Comparison of ENCODE assay signal across 27 mouse cellular contexts in genomic region chr12:112599942-112600611, GRCm38 (mm10). TPM values are rescaled to one million over a fixed set of nuclear protein-coding genes. Genes with fewer than 3 reads are reported as not detected.
DNase-seq lines count a peak whose midpoint lies in the region; ATAC-seq lines count a peak whose summit lies in the region.
"Had no signal": no experiment of that assay in that cellular context is flagged by ENCODE, and none has a peak within 500 bp of the region (broad histone marks: within the 10 kb centered on the region; RNA-seq: fewer than 3 reads in every experiment).

No protein-coding gene starts in this region.

- no peaks in the 10 kb centered on the region for H3K9me3 ChIP-seq in heart, embryonic 10.5 days
- no peaks in the 10 kb centered on the region for H3K9me3 ChIP-seq in megakaryocyte, embryonic 14.5 days
- H3K9me3 ChIP-seq: embryonic facial prominence, embryonic 10.5 days; embryonic facial prominence, embryonic 15.5 days; forebrain, embryonic 15.5 days; heart, embryonic 15.5 days; hindbrain, embryonic 15.5 days; kidney, embryonic 15.5 days; limb, embryonic 13.5 days; liver, embryonic 15.5 days; lung, embryonic 15.5 days had no signal

- no peak overlapping the region for H3K4me3 ChIP-seq in heart, embryonic 10.5 days
- peak overlapping the region; percentile 85 for H3K4me3 ChIP-seq in megakaryocyte, embryonic 14.5 days (replicated peaks)
- H3K4me3 ChIP-seq: embryonic facial prominence, embryonic 10.5 days; embryonic facial prominence, embryonic 15.5 days; forebrain, embryonic 15.5 days; heart, embryonic 15.5 days; hindbrain, embryonic 15.5 days; kidney, embryonic 15.5 days; limb, embryonic 13.5 days; liver, embryonic 15.5 days; lung, embryonic 15.5 days had no signal

- 76% methylated on average over 30 of the region's 30 CpGs for WGBS in heart, embryonic 10.5 days

- ATAC-seq in megakaryocyte, adult 5-6 weeks (ENCODE audit: poor library complexity, severe bottlenecking), result no peak
- ATAC-seq: forebrain, embryonic 15.5 days; inflammation-experienced regulatory T-cells, adult 6 months; Patski had no signal

- peaks cover 4% of the 10 kb centered on the region for H3K27me3 ChIP-seq in heart, embryonic 10.5 days (ENCODE audit: insufficient read depth, poor library complexity, severe bottlenecking)
- H3K27me3 ChIP-seq in megakaryocyte, embryonic 14.5 days (replicated peaks), result no peaks in the 10 kb centered on the region
- H3K27me3 ChIP-seq: embryonic facial prominence, embryonic 15.5 days; forebrain, embryonic 15.5 days; hindbrain, embryonic 15.5 days; kidney, embryonic 15.5 days; limb, embryonic 13.5 days; liver, embryonic 15.5 days; lung, embryonic 15.5 days; Patski had no signal

- DNase-seq in heart, embryonic 10.5 days (ENCODE audit: low spot score), result no peak
- DNase-seq in heart, postnatal 10 days, result no peak
- peak; percentile 60 for DNase-seq in ZHBTc4 (ENCODE audit: low read depth, low spot score)
- DNase-seq in left cerebral cortex, postnatal 36 days (ENCODE audit: low spot score in 2 of 2), result no peak
- no peak for DNase-seq in cerebellum, adult 11 months
- no peak for DNase-seq in thymus, postnatal 0 days (ENCODE audit: low spot score)
- DNase-seq: adrenal gland, postnatal 25 days; cerebellum, adult 2 months; cerebellum, postnatal 14 days; heart, postnatal 36 days; kidney, adult 11 months; kidney, postnatal 25 days; midbrain, embryonic 14.5 days; thymus, postnatal 14 days had no signal

- intact Hi-C loops in heart, postnatal 10 days (cut with DNase I), result no loop called here
- intact Hi-C loops in left cerebral cortex, postnatal 36 days (cut with DNase I), result no loop called here

- H3K36me3 ChIP-seq in heart, embryonic 10.5 days, result peaks cover 44% of the 10 kb centered on the region
- H3K36me3 ChIP-seq in megakaryocyte, embryonic 14.5 days (replicated peaks; ENCODE audit: low read length), result peaks cover 92% of the 10 kb centered on the region
- H3K36me3 ChIP-seq: forebrain, embryonic 15.5 days; hindbrain, embryonic 15.5 days; lung, embryonic 15.5 days had no signal

- H3K4me1 ChIP-seq in heart, embryonic 10.5 days, result peaks cover 61% of the 10 kb centered on the region
- peaks cover 99% of the 10 kb centered on the region for H3K4me1 ChIP-seq in megakaryocyte, embryonic 14.5 days

- peak overlapping the region; percentile 73 for H3K27ac ChIP-seq in heart, embryonic 10.5 days
- H3K27ac ChIP-seq: embryonic facial prominence, embryonic 10.5 days; embryonic facial prominence, embryonic 15.5 days; forebrain, embryonic 15.5 days; heart, embryonic 15.5 days; hindbrain, embryonic 15.5 days; kidney, embryonic 15.5 days; limb, embryonic 13.5 days; liver, embryonic 15.5 days; lung, embryonic 15.5 days had no signal

RNA-seq across cellular contexts. Expression of gene Inf2, which starts 11.5 kb away (rescaled TPM):
- polyA plus RNA-seq in heart, embryonic 10.5 days (2016; fragmentation: Nextera tagmentation; extraction: Ambion mirVana), result 3.5 and 5.6 TPM in 2 replicates
- 10 to 100 TPM; 18.4 to 23.3 TPM for total RNA-seq in heart, postnatal 10 days (2021)
- 569 and 1,129 TPM in 2 replicates for polyA plus RNA-seq in megakaryocyte, embryonic 14.5 days (2012; ENCODE audit: insufficient read depth, low replicate concordance)
- total RNA-seq in megakaryocyte, adult 5-6 weeks (2015), result 28.0 and 34.3 TPM in 2 replicates
- 9.9 and 13.3 TPM in 2 replicates for total RNA-seq in megakaryocyte, adult 5-6 weeks (2017)
- total RNA-seq in left cerebral cortex, postnatal 36 days (2021), result 100 to 1,000 TPM; 128 to 143 TPM
- 2.2 and 3.1 TPM in 2 replicates for polyA plus RNA-seq in thymus, postnatal 0 days (2015; fragmentation: Nextera tagmentation; extraction: Ambion mirVana)

RNA-seq across cellular contexts. Expression of gene Adssl1, which starts 19.8 kb away (rescaled TPM):
- 57.2 and 99.3 TPM in 2 replicates for polyA plus RNA-seq in heart, embryonic 10.5 days (2016; fragmentation: Nextera tagmentation; extraction: Ambion mirVana)
- 100 to 1,000 TPM; 129 to 136 TPM for total RNA-seq in heart, postnatal 10 days (2021)
- 10.1 and 38.2 TPM in 2 replicates for polyA plus RNA-seq in megakaryocyte, embryonic 14.5 days (2012; ENCODE audit: insufficient read depth, low replicate concordance)
- 73.5 and 82.1 TPM in 2 replicates for total RNA-seq in megakaryocyte, adult 5-6 weeks (2015)
- 72.3 and 74.9 TPM in 2 replicates for total RNA-seq in megakaryocyte, adult 5-6 weeks (2017)
- total RNA-seq in left cerebral cortex, postnatal 36 days (2021), result 10 to 100 TPM; 14.3 to 25.8 TPM
- polyA plus RNA-seq in thymus, postnatal 0 days (2015; fragmentation: Nextera tagmentation; extraction: Ambion mirVana), result 10.1 and 10.6 TPM in 2 replicates

RNA-seq across cellular contexts. Expression of gene Siva1, which starts 44.4 kb away (rescaled TPM):
- polyA plus RNA-seq in heart, embryonic 10.5 days (2016; fragmentation: Nextera tagmentation; extraction: Ambion mirVana), result 175 and 207 TPM in 2 replicates
- 10 to 100 TPM; 26.4 to 31.4 TPM for total RNA-seq in heart, postnatal 10 days (2021)
- 33.7 and 63.6 TPM in 2 replicates for polyA plus RNA-seq in megakaryocyte, embryonic 14.5 days (2012; ENCODE audit: insufficient read depth, low replicate concordance)
- 116 and 130 TPM in 2 replicates for total RNA-seq in megakaryocyte, adult 5-6 weeks (2015)
- 122 and 162 TPM in 2 replicates for total RNA-seq in megakaryocyte, adult 5-6 weeks (2017)
- 10 to 100 TPM; 17.8 to 23.0 TPM for total RNA-seq in left cerebral cortex, postnatal 36 days (2021)
- polyA plus RNA-seq in thymus, postnatal 0 days (2015; fragmentation: Nextera tagmentation; extraction: Ambion mirVana), result 174 and 203 TPM in 2 replicates
